ENCODE assay signal across 9 mouse cellular contexts in genomic region chr17:28926380-28926779, GRCm38 (mm10). TPM values are rescaled to one million over a fixed set of nuclear protein-coding genes. Genes with fewer than 3 reads are reported as not detected.
DNase-seq lines count a peak whose midpoint lies in the region; ATAC-seq and TF ChIP-seq lines count a peak whose summit lies in the region.
"Had no signal": no experiment of that assay in that cellular context is flagged by ENCODE, and none has a peak within 500 bp of the region (broad histone marks: within the 10 kb centered on the region; RNA-seq: fewer than 3 reads in every experiment).

No protein-coding gene starts in this region.

- no peak overlapping the region for H3K27ac ChIP-seq in liver, embryonic 14.5 days
- H3K27ac ChIP-seq: hindbrain, embryonic 15.5 days had no signal

- DNase-seq in A20 (ENCODE audit: low read depth, low spot score) (peak; percentile 71), R1 (ENCODE audit: low read depth, low spot score) (peak; percentile 92)
- DNase-seq in cerebellum, postnatal 4 days (ENCODE audit: low spot score in 2 of 2): peak; percentile 63 to 80
- DNase-seq in gastrocnemius, postnatal 14 days: peak; percentile 77
- peak; percentile 85 for DNase-seq in kidney, postnatal 14 days
- peak; percentile 52 to 64 (median 55) for DNase-seq in liver, embryonic 14.5 days (ENCODE audit: low read depth in 3 of 3, low spot score in 3 of 3)
- DNase-seq in retina, embryonic 14.5 days (ENCODE audit: low spot score): peak; percentile 96
- DNase-seq in thymus, postnatal 25 days: peak; percentile 80

- H3K4me1 ChIP-seq in liver, embryonic 14.5 days (replicated peaks; ENCODE audit: control insufficient read depth in 2 of 2, insufficient read depth in 2 of 2, low read length in 1 of 2): peaks cover 20 to 33% of the 10 kb centered on the region in 2 experiments

- no peak overlapping the region for H3K4me3 ChIP-seq in liver, embryonic 14.5 days (ENCODE audit: insufficient read depth in 1 of 2, low read depth in 2 of 2, low read length in 2 of 2)
- H3K4me3 ChIP-seq: hindbrain, embryonic 15.5 days had no signal

- H3K4me2 ChIP-seq in liver, embryonic 14.5 days (ENCODE audit: low read depth): no peak overlapping the region
- H3K4me2 ChIP-seq: hindbrain, embryonic 15.5 days had no signal

- H3K9me3 ChIP-seq in liver, embryonic 14.5 days (ENCODE audit: control insufficient read depth, low read length): no peaks in the 10 kb centered on the region
- H3K9me3 ChIP-seq: hindbrain, embryonic 15.5 days had no signal

- ATAC-seq in liver, embryonic 14.5 days (ENCODE audit: insufficient read depth): no peak

- no peak overlapping the region for H3K9ac ChIP-seq in liver, embryonic 14.5 days (replicated peaks)
- H3K9ac ChIP-seq: hindbrain, embryonic 15.5 days had no signal

- intact Hi-C loops in gastrocnemius, postnatal 14 days (cut with DNase I; ENCODE audit: low total_unique reads): loop anchor here (5.0 kb wide), 1 partner anchor 164 kb away; no protein-coding TSS in a partner anchor

- TF ChIP-seq EP300 in liver, embryonic 14.5 days (IDR thresholded peaks at IDR 0.05; ENCODE audit: low read depth): no peak

- H3K36me3 ChIP-seq in liver, embryonic 14.5 days (replicated peaks; ENCODE audit: control insufficient read depth, insufficient read depth, low read depth): no peaks in the 10 kb centered on the region
- H3K36me3 ChIP-seq: hindbrain, embryonic 15.5 days had no signal

- H3K27me3 ChIP-seq in liver, embryonic 14.5 days (ENCODE audit: control insufficient read depth, insufficient read depth, low read length): no peaks in the 10 kb centered on the region
- H3K27me3 ChIP-seq: hindbrain, embryonic 15.5 days had no signal

- 9% methylated on average over 13 of the region's 13 CpGs for WGBS in liver, embryonic 14.5 days (ENCODE audit: insufficient replicate concordance)

- peak; percentile 95 for TF ChIP-seq CTCF in liver, embryonic 14.5 days (IDR thresholded peaks at IDR 0.05; ENCODE audit: low read depth)

RNA-seq across cellular contexts. Expression of gene 4930539E08Rik, which starts 11.3 kb away (rescaled TPM):
- total RNA-seq in gastrocnemius, postnatal 14 days (2021): under 1 TPM in 1 of 2 experiments, not detected in 1; 0.04 TPM
- polyA plus RNA-seq in liver, embryonic 14.5 days (2012; rRNA removed): 0.06 TPM in 2 replicates
- 0.03 and 0.14 TPM in 2 replicates for polyA plus RNA-seq in liver, embryonic 14.5 days (2014; fragmentation: Nextera tagmentation; extraction: Ambion mirVana)

RNA-seq across cellular contexts. Expression of gene Pxt1, which starts 17.3 kb away (rescaled TPM):
- not detected for total RNA-seq in gastrocnemius, postnatal 14 days (2021)
- 0.23 and 0.32 TPM in 2 replicates for polyA plus RNA-seq in liver, embryonic 14.5 days (2012; rRNA removed)
- 0.14 and 0.45 TPM in 2 replicates for polyA plus RNA-seq in liver, embryonic 14.5 days (2014; fragmentation: Nextera tagmentation; extraction: Ambion mirVana)
- polyA plus RNA-seq: hindbrain, embryonic 15.5 days had no signal

RNA-seq across cellular contexts. Expression of gene Kctd20, which starts 25.4 kb away (rescaled TPM):
- 10 to 100 TPM; 36.8 to 39.4 TPM for total RNA-seq in gastrocnemius, postnatal 14 days (2021)
- 22.7 and 30.4 TPM in 2 replicates for polyA plus RNA-seq in liver, embryonic 14.5 days (2012; rRNA removed)
- polyA plus RNA-seq in liver, embryonic 14.5 days (2014; fragmentation: Nextera tagmentation; extraction: Ambion mirVana): 53.9 and 55.3 TPM in 2 replicates
